Mouse (Mus musculus): ENCODE data around the gene Slc27a2. TPM values are rescaled to one million over a fixed set of nuclear protein-coding genes. Genes with fewer than 3 reads are reported as not detected.
"Not testable (repeated sequence)": the region's sequence is repeated elsewhere in the genome, so short reads cannot be mapped to it uniquely, and the experiment has no call there.

Slc27a2 gene
- not detected for total RNA-seq (2021)
- long read RNA-seq, experiment 1, partial matches to known transcripts = 0 of 1 reads
- long read RNA-seq, experiment 1, other reads (novel, unspliced or antisense) = 0 of 1 reads
- long read RNA-seq, experiment 2 = 0 reads

- no peak for DNase-seq
These were observed at the start of gene Slc27a2 for GRCm38 (mm10) chr2:126552357-126553290. Slc27a2 (plus strand) TSS chr2:126552407.

- peak; percentile 13 for DNase-seq
These were observed 47.1 kb upstream of the Slc27a2 start for GRCm38 (mm10) chr2:126505156-126505555.

- DNase-seq = no peak
These were observed 44.7 kb upstream of the Slc27a2 start for GRCm38 (mm10) chr2:126507477-126507876.

DNA sequence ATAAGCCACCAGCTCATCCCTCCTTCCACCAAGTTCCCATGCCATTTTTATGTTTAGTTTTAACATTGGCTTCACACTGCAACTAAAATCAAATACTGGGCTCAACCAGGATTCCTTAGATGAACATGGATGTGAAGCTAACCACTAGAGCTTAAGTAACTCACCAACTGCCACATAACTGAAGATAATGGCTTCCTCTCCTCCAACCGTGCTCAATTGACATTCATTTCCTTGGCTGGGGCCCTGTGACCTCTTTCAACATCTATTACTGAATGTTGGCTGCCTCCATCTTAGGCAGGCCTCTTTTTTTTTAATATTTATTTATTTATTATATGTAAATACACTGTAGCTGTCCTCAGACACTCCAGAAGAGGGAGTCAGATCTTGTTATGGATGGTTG is 44.0 kb upstream of the Slc27a2 start:
- DNase-seq = no peak

DNA sequence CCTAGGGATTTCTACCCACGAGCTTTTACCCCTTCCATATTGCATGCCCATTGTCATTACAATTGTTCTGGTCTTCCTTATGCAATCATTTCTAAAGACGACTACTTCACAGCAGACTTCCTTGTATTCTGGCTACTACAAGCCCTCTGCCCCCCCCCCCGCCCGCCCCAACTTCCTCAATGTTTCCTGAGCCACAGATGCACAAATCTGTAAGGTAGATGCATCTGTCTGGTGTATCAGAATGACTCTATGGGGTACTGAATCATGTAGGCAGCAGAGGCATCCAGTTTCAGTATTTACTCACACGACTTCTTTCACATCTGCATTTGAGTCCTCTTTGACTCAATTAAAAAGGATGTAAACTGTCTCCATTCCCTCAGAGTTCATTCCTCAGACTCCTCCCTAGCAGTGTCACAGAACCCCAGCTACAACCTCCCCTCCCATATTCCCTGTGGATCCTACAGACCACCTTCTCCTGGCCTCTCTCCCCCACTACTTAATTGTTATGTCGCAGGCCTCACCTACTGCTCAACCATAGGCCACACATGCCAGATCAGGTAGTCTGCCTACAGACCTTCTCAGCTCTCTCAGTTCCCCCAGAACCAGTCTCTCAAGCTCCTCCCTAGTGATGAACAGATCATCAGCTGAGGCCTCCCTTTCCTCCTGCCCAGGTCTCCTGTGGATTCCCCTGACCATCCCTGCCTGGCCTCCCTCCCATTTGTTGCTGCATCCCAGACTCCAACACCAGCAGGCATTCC is 37.0 kb upstream of the Slc27a2 start:
- no peak for DNase-seq

DNA sequence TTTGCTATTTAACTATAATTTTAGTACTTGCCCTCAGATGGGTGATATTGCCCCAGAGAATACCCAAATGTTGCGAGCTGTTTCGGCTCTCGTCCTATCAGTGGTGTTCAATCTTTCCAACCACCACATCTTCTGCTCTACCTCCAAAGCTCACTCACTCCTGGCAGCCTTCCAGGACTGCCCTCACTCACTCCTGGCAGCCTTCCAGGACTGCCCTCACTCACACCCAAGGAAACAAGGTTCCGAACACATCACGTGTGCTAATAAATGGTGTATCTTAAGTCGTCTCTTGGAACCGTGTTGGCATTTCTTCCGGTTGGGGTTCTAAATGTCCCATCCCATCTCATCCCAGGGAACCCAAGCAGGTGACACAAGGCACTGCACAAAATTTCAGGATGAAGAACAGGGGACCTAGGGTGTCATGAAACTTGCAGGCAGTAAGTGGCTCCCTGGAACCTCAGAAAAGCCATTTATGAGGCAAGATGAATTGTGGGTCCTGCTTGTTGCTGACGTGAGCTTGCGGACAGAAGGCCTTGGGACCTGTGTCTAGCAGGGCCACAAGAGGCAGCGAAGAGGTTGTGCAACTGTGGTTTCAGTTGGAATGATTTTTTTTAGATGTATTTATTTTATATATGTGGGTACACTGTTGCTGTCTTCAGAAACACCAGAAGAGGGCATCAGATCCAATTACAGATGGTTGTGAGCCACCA is 32.2 kb upstream of the Slc27a2 start:
- no peak for DNase-seq

DNA sequence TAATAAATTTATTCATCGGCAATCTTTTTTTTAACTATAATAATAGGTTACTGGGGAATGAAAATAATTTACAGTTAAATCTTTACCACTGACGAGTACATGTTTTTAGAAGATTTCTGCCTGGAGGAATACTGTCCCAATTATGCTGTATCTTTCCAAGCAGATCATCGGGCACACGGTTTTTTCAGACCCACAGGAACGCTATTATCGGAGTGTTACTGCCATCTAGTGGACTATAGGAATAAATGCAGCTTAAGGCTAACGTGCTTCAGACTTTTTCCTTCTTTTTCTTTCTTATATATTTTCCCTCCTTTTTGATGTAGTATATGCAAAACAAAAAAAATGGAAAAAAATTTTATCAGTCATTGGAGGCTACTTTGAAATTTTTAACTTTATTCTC is 31.4 kb upstream of the Slc27a2 start:
- DNase-seq = no peak

GRCm38 (mm10) chr2:126521471-126521870 is 30.7 kb upstream of the Slc27a2 start:
- no peak for DNase-seq

DNA sequence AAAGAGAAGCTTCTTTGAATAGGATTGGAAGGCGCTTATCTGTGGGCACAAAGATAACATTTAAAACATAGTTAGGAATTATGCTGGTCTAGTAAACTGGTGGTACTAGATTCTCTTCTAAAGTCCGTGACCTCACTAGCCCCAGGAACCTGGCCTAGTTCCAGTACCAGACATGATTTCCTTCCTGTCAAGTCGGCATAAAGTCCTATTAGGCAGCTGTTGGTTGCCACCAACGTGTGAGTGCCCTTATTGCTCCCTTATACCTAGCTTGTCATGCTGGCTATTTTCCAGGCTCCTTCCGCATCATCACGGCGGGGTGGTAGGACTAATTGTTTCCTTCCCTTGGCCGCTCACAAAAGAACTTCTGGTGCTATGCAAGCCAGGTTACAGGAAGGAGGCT is 30.2 kb upstream of the Slc27a2 start:
- DNase-seq = no peak

DNA sequence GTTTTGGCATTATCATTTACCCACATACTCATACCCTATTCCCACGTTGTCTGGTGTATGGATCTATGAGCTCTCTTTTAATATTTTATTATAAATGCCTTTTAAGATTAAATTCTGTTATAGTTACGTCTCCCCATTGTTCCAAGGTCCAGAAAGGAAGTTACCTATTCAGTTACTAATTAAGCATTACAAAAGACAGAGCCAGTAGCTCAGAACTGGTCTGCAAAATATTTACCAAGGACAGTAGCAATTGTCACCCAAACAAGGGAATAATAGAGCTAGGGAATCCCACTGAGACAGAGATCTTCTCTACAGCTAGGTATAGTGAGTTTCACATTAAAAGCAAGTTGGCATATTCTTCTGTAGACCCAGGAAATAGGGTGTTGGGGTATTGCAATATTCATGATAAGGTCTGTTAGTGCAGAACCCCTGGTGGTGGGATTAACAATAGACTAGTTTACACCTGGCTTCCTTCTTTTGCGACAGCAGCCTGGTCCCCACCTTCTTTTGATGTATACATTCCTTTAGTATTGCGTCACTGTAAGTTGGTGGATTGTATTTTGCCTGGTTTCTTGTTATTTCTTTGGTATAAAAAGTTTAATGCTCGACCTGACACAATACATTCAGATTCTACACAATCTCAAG is 29.0 kb upstream of the Slc27a2 start:
- not testable (repeated sequence) for DNase-seq

GRCm38 (mm10) chr2:126524271-126524670 is 27.9 kb upstream of the Slc27a2 start:
- DNase-seq = no peak

DNA sequence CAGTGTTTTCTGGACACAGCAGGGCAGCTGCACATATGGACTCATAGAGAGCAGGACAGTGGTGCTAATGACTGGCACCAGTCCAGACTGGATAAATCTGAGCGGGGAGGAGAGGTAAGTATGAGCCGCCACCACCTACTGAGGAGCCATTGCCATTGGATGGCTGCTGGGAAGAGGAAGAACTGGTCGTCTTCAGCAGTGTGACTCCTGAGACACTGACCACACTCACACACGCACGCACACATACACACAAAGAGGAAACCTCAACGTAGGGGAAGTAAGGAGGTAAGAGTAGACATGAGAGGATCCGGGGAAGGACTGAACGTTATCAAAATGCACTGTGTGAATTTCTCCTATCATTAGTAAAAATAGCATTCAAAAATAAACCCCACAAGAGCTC is 24.7 kb upstream of the Slc27a2 start:
- DNase-seq = no peak

DNA sequence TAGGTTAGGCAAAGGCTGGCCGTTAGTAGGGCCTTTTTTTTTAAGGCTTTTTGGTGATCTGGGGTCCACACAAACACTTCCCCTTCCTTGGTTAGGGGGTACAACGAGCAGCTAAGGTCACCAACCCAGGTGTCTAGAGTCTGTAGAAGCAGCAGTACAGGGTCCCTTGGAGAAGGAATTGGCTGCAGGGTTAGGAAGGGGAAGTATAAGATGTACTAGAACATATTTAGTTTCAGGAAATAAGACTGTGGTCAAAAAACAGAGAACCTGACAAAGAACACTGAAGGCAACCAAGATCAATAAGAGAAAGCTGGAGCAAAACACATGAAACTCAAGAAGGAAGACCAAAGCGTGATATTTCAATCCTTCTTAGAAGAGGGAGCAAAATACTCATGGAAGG is 21.6 kb upstream of the Slc27a2 start:
- no peak for DNase-seq

DNA sequence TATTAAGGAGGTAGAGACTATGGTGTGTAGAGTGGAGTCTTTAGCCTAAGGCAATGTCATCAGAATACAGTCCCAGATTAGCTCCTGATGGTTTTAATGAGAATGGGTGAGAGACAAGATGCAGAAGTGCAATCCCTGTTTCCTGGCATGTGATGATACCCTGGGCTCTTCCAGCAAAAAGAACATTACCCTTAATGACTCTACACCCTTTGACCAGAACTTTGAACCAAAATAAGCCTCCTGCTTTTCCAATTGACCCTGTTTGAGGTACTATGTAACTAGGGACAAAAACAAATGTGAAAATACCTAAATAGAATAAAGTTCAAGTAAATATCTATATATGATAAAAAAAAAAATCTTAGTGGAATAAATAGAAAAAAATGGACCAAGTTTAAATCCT is 14.6 kb upstream of the Slc27a2 start:
- DNase-seq = no peak

DNA sequence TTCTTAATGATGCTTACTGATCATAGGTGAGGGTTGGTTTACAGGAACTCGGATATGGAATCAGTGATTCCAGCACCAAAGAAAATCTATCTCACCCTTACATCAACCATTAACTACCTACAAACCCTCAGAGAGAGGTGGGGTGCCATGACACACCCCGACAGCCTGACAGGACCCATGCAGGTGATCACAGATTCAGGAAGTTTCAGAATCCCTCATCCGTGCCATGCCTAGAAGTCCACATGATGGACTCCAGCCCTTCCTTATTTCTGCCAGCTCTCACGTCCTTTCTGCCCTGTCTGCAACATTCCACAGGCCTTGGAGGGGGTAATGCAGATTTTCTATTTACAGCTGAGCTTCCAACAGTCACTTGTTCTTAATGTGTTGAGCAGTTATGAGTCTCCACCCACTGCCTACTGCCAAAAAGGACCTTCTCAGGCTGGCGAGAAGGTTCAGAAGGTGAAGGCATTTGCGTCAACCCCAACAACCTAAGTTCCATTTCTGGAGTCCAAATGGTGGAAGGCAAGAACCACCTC is 11.7 kb upstream of the Slc27a2 start:
- no peak for DNase-seq

- DNase-seq = no peak
These were observed 10.0 kb upstream of the Slc27a2 start for GRCm38 (mm10) chr2:126542211-126542610.

- no peak for DNase-seq
These were observed 6.9 kb upstream of the Slc27a2 start for GRCm38 (mm10) chr2:126545297-126545696.

- DNase-seq = no peak
These were observed 5.8 kb upstream of the Slc27a2 start for GRCm38 (mm10) chr2:126546392-126546791.

DNA sequence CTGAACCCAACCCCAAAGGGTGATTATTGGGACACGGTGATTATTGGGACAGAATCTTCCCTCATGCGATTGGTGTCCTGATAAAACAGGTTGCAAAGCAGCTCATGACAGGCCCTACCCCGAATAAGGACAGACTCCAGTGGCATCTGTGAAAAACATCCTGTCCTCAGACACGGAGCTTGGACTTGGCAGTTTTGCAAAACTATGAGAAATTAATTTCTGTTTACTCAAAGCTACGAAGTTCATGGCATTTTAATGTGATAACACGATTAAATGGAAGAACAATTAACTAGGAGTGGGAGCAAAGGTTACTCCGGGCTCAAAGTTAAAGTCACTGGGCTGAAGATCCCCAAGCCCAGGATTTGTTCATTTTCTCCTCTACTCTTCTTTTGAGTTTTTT is 2.5 kb upstream of the Slc27a2 start:
- DNase-seq = no peak

DNA sequence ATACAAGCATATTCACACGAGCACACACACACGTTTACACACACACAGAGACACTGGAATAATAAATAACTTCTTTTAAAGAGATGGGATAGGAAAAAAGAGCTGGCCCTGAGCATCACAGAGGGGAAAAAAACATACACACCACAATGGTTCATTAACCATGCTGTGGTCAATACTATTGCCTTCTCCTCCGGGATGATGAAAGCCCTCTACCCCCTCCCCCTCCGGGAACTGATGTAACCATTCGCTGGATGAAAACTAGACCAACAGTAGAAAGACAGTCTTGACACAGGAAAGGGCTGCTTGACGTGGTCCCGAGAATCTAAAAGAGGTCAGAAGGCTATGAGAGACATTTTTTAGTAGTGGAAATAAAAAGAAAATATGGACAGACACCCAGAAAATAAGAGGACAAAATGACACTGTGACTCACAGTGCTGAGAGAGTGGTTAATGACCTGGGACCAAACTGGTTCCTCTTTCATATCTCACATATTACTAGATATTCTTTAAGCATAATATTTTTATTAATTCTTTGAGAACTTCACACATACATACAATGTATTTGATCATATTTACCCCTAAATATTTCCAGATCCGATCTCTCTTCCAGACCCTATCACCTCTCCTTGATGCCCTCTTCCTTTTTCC is 840 bp upstream of the Slc27a2 start:
- no peak for DNase-seq

DNA sequence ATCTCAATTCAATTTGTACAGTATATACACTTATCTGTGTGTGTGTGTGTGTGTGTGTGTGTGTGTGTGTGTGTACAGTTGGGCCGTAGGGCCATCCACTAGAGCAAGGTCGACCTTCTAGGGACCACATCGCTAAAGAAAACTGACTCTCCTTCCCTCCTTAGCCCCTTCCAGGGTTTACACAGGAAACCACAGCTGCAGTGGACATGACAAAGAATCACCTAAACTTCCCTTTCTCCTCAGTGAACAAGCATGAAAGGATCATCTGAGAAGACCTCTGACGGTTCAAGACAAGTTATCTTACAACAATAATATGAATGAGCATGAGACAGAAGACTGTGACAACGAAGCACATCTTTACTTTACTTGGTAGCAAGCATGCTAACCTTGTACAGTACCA is 311 bp upstream of the Slc27a2 start:
- no peak for DNase-seq
